Mouse (Mus musculus): ENCODE results near the gene Gns. TPM values are rescaled to one million over a fixed set of nuclear protein-coding genes. Genes with fewer than 3 reads are reported as not detected.

The Gns gene
- 40.1 TPM for polyA plus RNA-seq (2014; fragmentation: Illumina TruSeq; extraction: RNeasy Lipid Tissue Mini Kit (QIAGEN cat#74804); ENCODE audit: low replicate concordance)

GRCm38 (mm10) chr10:121364801-121365564 is at the start of gene Gns:
TSS of gene Gns (plus strand) at chr10:121365090.

DNA sequence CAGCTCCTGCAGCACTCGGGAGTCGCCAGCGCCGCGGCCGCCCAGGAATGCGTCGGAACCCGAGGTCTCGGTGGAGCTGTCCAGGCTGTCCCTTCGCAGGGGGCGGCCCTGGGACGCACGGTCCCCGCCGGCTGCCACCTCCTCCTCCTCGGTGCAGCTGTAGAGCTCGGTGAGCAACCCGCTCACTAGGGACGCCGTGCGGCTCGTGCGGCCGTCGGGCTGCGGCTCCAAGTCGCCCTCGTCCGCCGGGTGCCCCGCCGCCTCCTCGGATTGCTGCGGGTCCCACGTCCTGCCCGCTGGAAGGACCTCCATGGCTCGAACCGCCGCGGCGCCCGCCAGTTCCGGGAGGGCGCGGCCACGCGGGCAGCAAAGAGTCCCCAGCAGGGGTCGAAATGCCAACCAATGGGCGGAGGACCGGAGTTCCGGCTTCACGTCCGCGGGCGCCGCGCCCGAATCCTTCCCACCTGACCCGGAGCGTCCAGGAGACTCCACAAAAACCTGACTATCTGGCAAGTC is 13.8 kb upstream of the Gns start, which contains the start of gene Tbc1d30:
TSS of gene Tbc1d30 (minus strand) at position 213 of the 516 bp plus-strand sequence.

Other genes starting within 250 kb of the Gns start
- 5.6 TPM for gene Tbc1d30, start 13.8 kb upstream of the Gns start, polyA plus RNA-seq (2014; fragmentation: Illumina TruSeq; extraction: RNeasy Lipid Tissue Mini Kit (QIAGEN cat#74804); ENCODE audit: low replicate concordance)
- gene Rassf3, start 111.3 kb downstream of the Gns start, polyA plus RNA-seq (2014; fragmentation: Illumina TruSeq; extraction: RNeasy Lipid Tissue Mini Kit (QIAGEN cat#74804); ENCODE audit: low replicate concordance) = 36.6 TPM
- 197 TPM for gene Tbk1, start 221.7 kb downstream of the Gns start, polyA plus RNA-seq (2014; fragmentation: Illumina TruSeq; extraction: RNeasy Lipid Tissue Mini Kit (QIAGEN cat#74804); ENCODE audit: low replicate concordance)